Mouse (Mus musculus) MEL-GATA-1-ER (cell line): ENCODE results near the gene Olfr99.
"Not testable (repeated sequence)": the region's sequence is repeated elsewhere in the genome, so short reads cannot be mapped to it uniquely, and the experiment has no call there.

Experiments used
- DNase-seq: peaks from one replicate; pipeline ENCODE4 v3.0.0-alpha.2; 2012; ENCODE audit warnings: low read depth; ENCODE audit errors: extremely low read depth

Olfr99 gene

GRCm38 (mm10) chr17:37283360-37283759, at the start of gene Olfr99:
TSS of gene Olfr99 (minus strand) at chr17:37283460.
- no peak for DNase-seq

GRCm38 (mm10) chr17:37316954-37317353, 33.7 kb upstream of the Olfr99 start, which contains the start of gene Olfr102:
TSS of gene Olfr102 (minus strand) at chr17:37317054.
- DNase-seq, result no peak

DNA sequence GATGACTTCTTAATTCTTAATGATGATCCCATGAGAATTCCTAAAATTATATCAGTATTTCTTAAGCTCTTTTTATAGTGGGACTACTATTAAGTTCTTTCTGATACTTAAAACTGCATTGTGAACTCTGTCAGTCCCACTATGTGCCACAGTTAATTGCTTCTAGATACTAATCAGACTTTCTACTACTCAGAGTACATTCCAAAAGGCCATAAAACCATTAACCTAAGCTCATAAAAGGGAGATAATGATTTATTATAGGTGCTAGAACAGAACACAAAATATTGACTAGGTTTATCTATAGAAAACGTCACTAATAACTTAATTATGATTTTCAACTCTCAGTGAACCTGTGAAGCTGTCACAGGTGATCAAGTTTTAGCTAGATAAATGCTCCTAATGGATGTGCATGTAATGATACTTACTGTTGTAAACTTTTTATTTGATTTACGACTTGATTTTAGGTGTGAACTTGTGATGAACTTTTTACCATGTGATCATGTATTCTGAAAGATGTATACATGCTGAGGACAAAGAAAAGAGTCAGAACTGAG, 27.0 kb upstream of the Olfr99 start:
- no peak for DNase-seq

DNA sequence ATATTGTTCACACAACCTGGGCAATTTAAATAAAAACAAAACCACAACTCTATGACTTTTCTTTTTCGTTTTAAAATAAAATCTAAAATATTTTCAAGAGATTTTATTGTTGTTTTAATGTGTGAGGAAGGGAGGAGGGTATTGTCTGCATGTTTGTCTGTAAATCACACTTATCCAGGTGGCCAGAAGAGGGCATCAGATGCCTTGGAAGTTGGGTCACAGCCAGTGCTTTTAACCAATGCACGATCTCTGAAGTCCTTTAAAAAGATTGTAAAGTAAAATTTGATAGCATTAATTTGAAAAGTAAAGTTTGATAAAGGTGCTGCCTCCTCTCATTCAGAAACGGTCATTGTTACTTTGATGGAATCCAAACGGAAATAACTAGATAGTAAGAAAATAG, 25.2 kb upstream of the Olfr99 start:
- no peak for DNase-seq

- no peak for DNase-seq
These were observed 21.0 kb upstream of the Olfr99 start, which contains the start of gene Olfr101 for GRCm38 (mm10) chr17:37304213-37304612. TSS of gene Olfr101 (minus strand) at chr17:37304313.

- DNase-seq, result no peak
These were observed 2.9 kb downstream of the Olfr99 start for GRCm38 (mm10) chr17:37280331-37280730.

GRCm38 (mm10) chr17:37276573-37276972, 6.7 kb downstream of the Olfr99 start:
- DNase-seq, result no peak

GRCm38 (mm10) chr17:37275626-37276248, 7.5 kb downstream of the Olfr99 start:
- DNase-seq, result no peak

GRCm38 (mm10) chr17:37270702-37271092, 12.6 kb downstream of the Olfr99 start:
- peak; percentile 15 for DNase-seq

- DNase-seq, result peak; percentile 77
These were observed 13.1 kb downstream of the Olfr99 start, which contains the start of gene H2-M3 for GRCm38 (mm10) chr17:37270058-37270701. TSS of gene H2-M3 (plus strand) at chr17:37270220.

- no peak for DNase-seq
These were observed 19.6 kb downstream of the Olfr99 start, which contains the start of gene Olfr98 for GRCm38 (mm10) chr17:37263626-37264025. TSS of gene Olfr98 (minus strand) at chr17:37263749.

GRCm38 (mm10) chr17:37250544-37250943, 32.7 kb downstream of the Olfr99 start:
- no peak for DNase-seq

- DNase-seq, result no peak
These were observed 33.8 kb downstream of the Olfr99 start for GRCm38 (mm10) chr17:37249460-37249859.

GRCm38 (mm10) chr17:37246715-37247114, 36.5 kb downstream of the Olfr99 start:
- DNase-seq, result peak; percentile 53

GRCm38 (mm10) chr17:37242198-37242597, 41.1 kb downstream of the Olfr99 start:
- DNase-seq, result no peak

- not testable (repeated sequence) for DNase-seq
These were observed 46.0 kb downstream of the Olfr99 start, which contains the start of gene Olfr97 for GRCm38 (mm10) chr17:37237230-37237629. TSS of gene Olfr97 (minus strand) at chr17:37237330.
